Comparison of ENCODE assay signal across 8 mouse cellular contexts in the genomic region with DNA sequence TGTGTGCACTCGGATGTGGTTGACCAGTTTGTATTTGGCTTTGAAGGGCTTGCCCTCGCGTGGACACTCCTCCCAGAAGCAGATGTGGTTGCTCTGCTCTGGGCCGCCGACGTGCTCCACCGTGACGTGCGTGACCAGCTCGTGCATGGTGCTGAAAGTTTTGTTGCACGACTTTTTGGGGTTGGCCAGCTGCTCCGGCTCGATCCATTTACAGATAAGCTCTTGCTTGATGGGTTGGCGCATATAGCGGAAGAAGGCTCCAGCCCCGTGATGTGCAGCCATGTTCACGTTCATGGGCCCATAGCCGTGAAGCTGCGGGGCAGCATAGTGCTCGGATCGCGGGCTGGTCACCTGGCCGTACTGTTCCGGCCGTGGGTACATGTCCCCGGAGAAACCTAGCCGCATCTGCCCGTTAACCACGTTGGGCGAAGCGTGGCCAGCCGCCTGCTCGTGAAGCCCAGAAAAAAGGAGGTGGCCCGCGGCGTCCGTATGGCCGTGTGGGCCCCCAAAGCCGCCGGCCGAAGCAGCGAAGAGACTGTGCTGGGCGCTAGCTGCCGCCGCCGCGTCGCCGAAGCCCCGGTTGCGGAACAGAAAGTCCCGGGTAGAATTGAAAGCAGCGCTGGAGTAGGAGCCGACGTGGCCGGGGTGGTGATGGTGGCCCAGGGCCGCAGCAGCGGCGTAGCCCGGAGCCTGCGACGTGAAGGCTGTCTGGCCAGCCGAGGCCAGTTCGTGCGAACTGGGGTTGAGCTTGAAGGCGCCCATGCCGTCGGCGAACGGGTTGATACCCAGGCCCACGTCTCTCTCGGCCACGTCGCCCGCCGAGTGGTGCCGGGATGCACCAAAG. TPM values are rescaled to one million over a fixed set of nuclear protein-coding genes. Genes with fewer than 3 reads are reported as not detected.
A peak's percentile ranks its signal among the peaks of the same experiment; 100 is the strongest.
DNase-seq lines count a peak whose midpoint lies in the region; ATAC-seq and TF ChIP-seq lines count a peak whose summit lies in the region.

No protein-coding gene starts in this region.

- no peak for TF ChIP-seq CTCF in heart, adult 2 months (IDR thresholded peaks at IDR 0.05)
- TF ChIP-seq CTCF in kidney, adult 2 months (conservative IDR thresholded peaks at IDR 0.05; ENCODE audit: insufficient read depth, insufficient read length, low read depth, low read length), result no peak

- H3K27me3 ChIP-seq in heart, adult 2 months (ENCODE audit: control insufficient read depth, insufficient read depth, low read length), result peaks cover 37% of the 10 kb centered on the region
- peaks cover 100% of the 10 kb centered on the region for H3K27me3 ChIP-seq in forebrain, embryonic 10.5 days (ENCODE audit: poor library complexity, severe bottlenecking)
- H3K27me3 ChIP-seq in liver, embryonic 11.5 days (replicated peaks; ENCODE audit: control insufficient read depth, insufficient read depth, low read length), result peaks cover 96% of the 10 kb centered on the region
- peaks cover 28% of the 10 kb centered on the region for H3K27me3 ChIP-seq in kidney, adult 2 months (replicated peaks; ENCODE audit: control insufficient read depth, insufficient read depth, low read length)

- TF ChIP-seq POLR2A in heart, adult 2 months (IDR thresholded peaks at IDR 0.05; ENCODE audit: insufficient read depth, low read depth, low read length), result no peak
- TF ChIP-seq POLR2A in kidney, adult 2 months (IDR thresholded peaks at IDR 0.05; ENCODE audit: low read depth, low read length), result no peak

- H3K9me3 ChIP-seq in forebrain, embryonic 10.5 days, result no peaks in the 10 kb centered on the region
- no peaks in the 10 kb centered on the region for H3K9me3 ChIP-seq in liver, embryonic 11.5 days (ENCODE audit: control insufficient read depth, low read length)

- intact Hi-C loops in heart, adult 2 months (cut with DNase I), result no loop called here
- intact Hi-C loops in heart, postnatal 10 days (cut with DNase I), result no loop called here

- TF ChIP-seq EP300 in heart, adult 2 months (IDR thresholded peaks at IDR 0.05; ENCODE audit: insufficient read depth, low read depth, low read length), result no peak

- peak; percentile 17 to 33 for DNase-seq in heart, adult 2 months
- DNase-seq in heart, postnatal 10 days, result no peak
- peak; percentile 41 for DNase-seq in R1 (ENCODE audit: low read depth, low spot score)
- DNase-seq in forebrain, embryonic 10.5 days (ENCODE audit: extremely low spot score, low spot score), result peak; percentile 49
- no peak for DNase-seq in liver, embryonic 11.5 days (ENCODE audit: low spot score)
- peak; percentile 66 for DNase-seq in retina, embryonic 14.5 days (ENCODE audit: low spot score)
- DNase-seq in kidney, adult 2 months, result no peak

- H3K9ac ChIP-seq in heart, adult 2 months (ENCODE audit: low read depth, low read length), result no peak overlapping the region
- H3K9ac ChIP-seq in liver, embryonic 11.5 days (ENCODE audit: low read depth, low read length), result no peak overlapping the region

- no peaks in the 10 kb centered on the region for H3K36me3 ChIP-seq in heart, adult 2 months (ENCODE audit: control insufficient read depth, insufficient read depth, low read length)
- H3K36me3 ChIP-seq in forebrain, embryonic 10.5 days (replicated peaks), result peaks cover 40% of the 10 kb centered on the region
- no peaks in the 10 kb centered on the region for H3K36me3 ChIP-seq in liver, embryonic 11.5 days (ENCODE audit: control insufficient read depth, insufficient read depth, low read length)
- H3K36me3 ChIP-seq in kidney, adult 2 months (ENCODE audit: control insufficient read depth, insufficient read depth, low read length), result no peaks in the 10 kb centered on the region

- peak overlapping the region; percentile 41 for H3K4me3 ChIP-seq in heart, adult 2 months
- H3K4me3 ChIP-seq in forebrain, embryonic 10.5 days, result peak overlapping the region; percentile 85
- H3K4me3 ChIP-seq in liver, embryonic 11.5 days (ENCODE audit: low read depth, low read length), result no peak overlapping the region
- H3K4me3 ChIP-seq in kidney, adult 2 months (ENCODE audit: insufficient read depth, low read depth, low read length), result no peak overlapping the region; the same call in 1 of the 2 replicates

- H3K4me1 ChIP-seq in heart, adult 2 months (ENCODE audit: control insufficient read depth, insufficient read depth, low read length), result no peaks in the 10 kb centered on the region
- peaks cover 70% of the 10 kb centered on the region for H3K4me1 ChIP-seq in forebrain, embryonic 10.5 days
- H3K4me1 ChIP-seq in liver, embryonic 11.5 days (replicated peaks; ENCODE audit: control insufficient read depth, insufficient read depth, low read length), result no peaks in the 10 kb centered on the region; the same call in 1 of the 2 replicates
- H3K4me1 ChIP-seq in kidney, adult 2 months (ENCODE audit: control insufficient read depth, insufficient read depth, low read length), result no peaks in the 10 kb centered on the region

- ATAC-seq in liver, embryonic 11.5 days (replicated peaks; ENCODE audit: low FRiP score), result peak; percentile 22; the same call in 1 of the 2 replicates
- ATAC-seq in activated CD4-positive, CD25-positive, alpha-beta regulatory T cell, adult 4 months, result no peak

- H3K27ac ChIP-seq in heart, adult 2 months, result no peak overlapping the region
- peak overlapping the region; percentile 98 for H3K27ac ChIP-seq in forebrain, embryonic 10.5 days
- no peak overlapping the region for H3K27ac ChIP-seq in liver, embryonic 11.5 days (ENCODE audit: low read depth, low read length)
- H3K27ac ChIP-seq in kidney, adult 2 months (ENCODE audit: insufficient read depth, low read depth, low read length), result no peak overlapping the region

- peak overlapping the region; percentile 26 for H3K4me2 ChIP-seq in liver, embryonic 11.5 days

- WGBS in heart, adult 2 months, result 3% methylated on average over 77 of the region's 77 CpGs
- WGBS in forebrain, embryonic 10.5 days, result under 1% methylated on average over 74 of the region's 77 CpGs
- WGBS in liver, embryonic 11.5 days, result 3% methylated on average over 77 of the region's 77 CpGs
- 2% methylated on average over 77 of the region's 77 CpGs for WGBS in kidney, adult 2 months

- no peaks in the 10 kb centered on the region for H3K79me2 ChIP-seq in heart, adult 2 months (replicated peaks; ENCODE audit: control insufficient read depth, insufficient read depth, low read length)

RNA-seq across cellular contexts. Expression of a gene that starts 1.3 kb away (rescaled TPM):
- not detected for total RNA-seq in heart, adult 2 months (2021)
- polyA plus RNA-seq in heart, adult 2 months (2012; rRNA removed), result 0.08 TPM in 1 of 2 replicates, not detected in the other
- total RNA-seq in heart, postnatal 10 days (2021), result under 1 TPM; 0.10 to 0.12 TPM
- 6.2 and 8.9 TPM in 2 replicates for polyA plus RNA-seq in forebrain, embryonic 10.5 days (2016; fragmentation: Nextera tagmentation; extraction: Ambion mirVana)
- 0.04 and 0.06 TPM in 2 replicates for polyA plus RNA-seq in liver, embryonic 11.5 days (2014; fragmentation: Nextera tagmentation; extraction: Ambion mirVana)
- not detected for polyA plus RNA-seq in activated CD4-positive, CD25-positive, alpha-beta regulatory T cell, adult 4 months (2017; shearing (Covaris generic))
- polyA plus RNA-seq in kidney, adult 2 months (2012; rRNA removed), result not detected in 2 replicates

RNA-seq across cellular contexts. Expression of a gene that starts 2.1 kb away (rescaled TPM):
- total RNA-seq in heart, adult 2 months (2021), result not detected
- polyA plus RNA-seq in heart, adult 2 months (2012; rRNA removed), result not detected in 2 replicates
- total RNA-seq in heart, postnatal 10 days (2021), result not detected
- 24.8 and 41.8 TPM in 2 replicates for polyA plus RNA-seq in forebrain, embryonic 10.5 days (2016; fragmentation: Nextera tagmentation; extraction: Ambion mirVana)
- not detected in 2 replicates for polyA plus RNA-seq in liver, embryonic 11.5 days (2014; fragmentation: Nextera tagmentation; extraction: Ambion mirVana)
- not detected for polyA plus RNA-seq in activated CD4-positive, CD25-positive, alpha-beta regulatory T cell, adult 4 months (2017; shearing (Covaris generic))
- polyA plus RNA-seq in kidney, adult 2 months (2012; rRNA removed), result not detected in 2 replicates

Comparison
In these comparisons a context has a peak if more than half of its experiments do, and no peak if none do; other contexts are left out.
1. DNase-seq: peak in heart, adult 2 months (2 of 2), R1 (single experiment), forebrain, embryonic 10.5 days (single experiment) and retina, embryonic 14.5 days (single experiment); none in heart, postnatal 10 days (0 of 2), liver, embryonic 11.5 days (single experiment) and kidney, adult 2 months (single experiment).
2. H3K4me3 ChIP-seq: peak in heart, adult 2 months (single experiment) and forebrain, embryonic 10.5 days (single experiment); none in liver, embryonic 11.5 days (single experiment) and kidney, adult 2 months (single experiment).
3. RNA of a gene that starts 2.1 kb away (polyA plus RNA-seq): 24.8 to 41.8 TPM in forebrain, embryonic 10.5 days; not detected in heart, adult 2 months, not detected in liver, embryonic 11.5 days, not detected in activated CD4-positive, CD25-positive, alpha-beta regulatory T cell, adult 4 months and not detected in kidney, adult 2 months; every median in the first group is over 10 times any median in the second.